Mouse (Mus musculus): ENCODE results near the gene Pmpcb. TPM values are rescaled to one million over a fixed set of nuclear protein-coding genes. Genes with fewer than 3 reads are reported as not detected.
"Not testable (repeated sequence)": the region's sequence is repeated elsewhere in the genome, so short reads cannot be mapped to it uniquely, and the experiment has no call there.

Pmpcb gene
- polyA plus RNA-seq (2016; fragmentation: Nextera tagmentation; extraction: Ambion mirVana), result 85.9 and 90.0 TPM in 2 replicates

DNA sequence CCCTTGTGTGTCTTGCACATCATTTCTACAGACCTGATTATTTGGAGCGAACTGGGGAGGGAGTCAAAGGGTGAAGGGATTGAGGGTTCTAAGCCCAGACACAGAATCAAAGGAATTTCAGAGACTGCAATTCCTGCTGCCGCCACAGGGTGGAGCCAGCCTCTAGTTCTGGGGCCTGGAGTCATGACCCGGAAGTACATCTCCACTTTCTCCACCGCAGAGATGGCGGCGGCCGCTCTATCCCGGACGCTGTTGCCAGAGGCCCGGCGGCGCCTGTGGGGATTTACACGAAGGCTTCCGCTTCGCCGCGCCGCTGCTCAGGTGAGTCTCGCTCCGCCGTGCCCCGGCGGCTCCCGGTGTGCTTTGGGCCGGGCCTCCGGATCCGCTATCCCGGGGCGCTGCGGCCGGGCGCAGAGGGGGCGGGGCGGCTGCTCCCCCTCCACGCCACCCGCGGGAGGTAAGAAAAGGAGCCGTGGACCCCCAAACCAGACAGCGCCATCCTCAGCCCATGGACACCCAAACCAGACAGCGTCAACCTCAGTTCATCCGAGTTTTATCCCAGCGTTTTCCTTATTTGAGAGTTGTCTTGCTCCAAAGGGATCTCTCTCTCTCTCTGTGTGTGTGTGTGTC is at the start of gene Pmpcb:
TSS of gene Pmpcb (plus strand) at position 186 of the 630 bp plus-strand sequence.
- H3K9me3 ChIP-seq (replicated peaks), result no peaks in the 10 kb centered on the region
- H3K9ac ChIP-seq, result peak within 1 kb of the TSS; percentile 87
- peak within 1 kb of the TSS; percentile 76 for H3K4me3 ChIP-seq
- peak; percentile 59 for ATAC-seq (ENCODE audit: low FRiP score)
- no peaks in the 10 kb centered on the region for H3K27me3 ChIP-seq
- peak within 1 kb of the TSS; percentile 90 for H3K4me2 ChIP-seq (replicated peaks)
- under 1% methylated on average over 42 of the region's 42 CpGs for WGBS
- H3K36me3 ChIP-seq, result peaks cover 29% of the 10 kb centered on the region
- peaks cover 31% of the 10 kb centered on the region for H3K4me1 ChIP-seq
- H3K27ac ChIP-seq, result peak within 1 kb of the TSS; percentile 83

DNA sequence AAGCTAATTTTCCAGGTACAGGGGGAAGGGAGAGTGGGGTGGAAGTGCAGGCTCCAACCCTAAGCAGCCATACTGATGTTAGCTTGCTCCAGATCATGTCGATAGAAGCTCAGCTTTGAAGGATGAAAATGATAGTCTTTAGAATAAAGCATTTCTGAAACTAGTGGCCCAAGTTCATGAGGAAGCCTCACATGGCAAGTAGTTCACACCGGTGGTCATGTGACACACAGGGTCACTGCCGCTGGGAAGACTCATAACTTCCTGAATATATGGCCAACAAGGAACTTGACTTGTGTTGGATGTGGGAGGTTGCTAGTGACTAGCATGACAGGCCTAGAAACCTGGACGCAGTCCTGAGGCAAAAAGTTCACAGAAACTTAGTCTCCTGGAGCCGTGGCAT is 44.7 kb upstream of the Pmpcb start:
- Histone ChIP-seq H3K27ac (no peak overlapping the region), H3K9me3 (replicated peaks) (no peaks in the 10 kb centered on the region), H3K4me1 (no peaks in the 10 kb centered on the region), H3K9ac (no peak overlapping the region), H3K4me2 (replicated peaks) (no peak overlapping the region), H3K27me3 (no peaks in the 10 kb centered on the region), H3K4me3 (no peak overlapping the region), H3K36me3 (no peaks in the 10 kb centered on the region)
- 97% methylated on average over 5 of the region's 5 CpGs for WGBS
- no peak for ATAC-seq (ENCODE audit: low FRiP score)

DNA sequence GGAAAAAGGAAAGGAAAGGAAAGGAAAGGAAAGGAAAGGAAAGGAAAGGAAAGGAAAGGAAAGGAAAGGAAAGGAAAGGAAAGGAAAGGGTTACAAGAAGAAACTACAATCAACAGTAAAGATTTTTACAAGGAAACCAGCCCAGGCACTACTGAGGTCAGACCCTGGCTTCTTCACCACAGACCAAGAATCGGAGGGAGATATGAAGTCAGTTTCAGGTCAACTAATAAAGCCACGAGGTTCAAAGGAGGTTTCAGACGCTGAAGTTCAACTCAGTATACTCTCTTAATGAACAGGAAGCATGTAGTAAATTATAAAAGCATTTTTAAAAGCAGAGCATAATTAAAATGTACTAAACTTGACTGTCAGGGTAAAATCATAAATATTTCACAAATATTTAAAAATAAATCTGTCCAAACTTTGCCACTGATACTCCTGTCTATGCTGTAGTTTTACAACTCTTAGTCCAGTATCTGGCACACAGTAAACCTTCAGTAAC is 43.5 kb upstream of the Pmpcb start:
- H3K27ac ChIP-seq, result no peak overlapping the region
- H3K27me3 ChIP-seq, result no peaks in the 10 kb centered on the region
- H3K9ac ChIP-seq, result no peak overlapping the region
- H3K4me3 ChIP-seq, result no peak overlapping the region
- WGBS, result 77% methylated on average over 3 of the region's 3 CpGs
- no peak for ATAC-seq (ENCODE audit: low FRiP score)
- no peak overlapping the region for H3K4me2 ChIP-seq (replicated peaks)
- H3K36me3 ChIP-seq, result no peaks in the 10 kb centered on the region
- no peaks in the 10 kb centered on the region for H3K4me1 ChIP-seq
- H3K9me3 ChIP-seq (replicated peaks), result no peaks in the 10 kb centered on the region

DNA sequence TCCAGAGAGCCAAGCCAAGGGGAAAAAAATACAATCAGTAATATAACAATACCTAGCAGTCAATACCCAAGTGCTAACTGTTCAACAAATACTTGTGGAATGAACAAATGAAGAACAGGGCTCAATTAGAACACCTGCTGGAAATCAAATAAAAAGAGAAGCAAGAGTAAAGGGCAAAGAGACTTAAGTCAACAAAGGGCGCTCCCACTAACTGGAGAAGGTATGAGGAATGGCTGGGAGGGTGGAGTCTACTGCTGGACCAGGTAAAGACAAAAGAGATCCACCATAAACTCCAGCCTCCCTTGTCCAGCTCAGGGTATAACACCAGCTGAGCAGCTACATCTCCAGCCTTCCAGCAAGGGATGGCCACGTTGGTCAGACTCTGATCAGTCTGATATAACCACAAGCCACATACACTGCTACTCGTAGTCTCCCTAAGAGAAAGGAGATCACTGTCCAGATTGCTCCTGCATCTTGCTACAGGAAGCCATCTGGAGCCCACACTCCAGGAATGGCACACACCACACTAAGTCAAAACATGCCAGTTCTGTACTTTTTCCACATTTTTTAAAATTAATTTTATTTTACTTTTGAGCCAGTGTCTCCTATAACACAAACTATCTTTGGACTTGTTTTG is 42.0 kb upstream of the Pmpcb start:
- Histone ChIP-seq H3K4me1 (no peaks in the 10 kb centered on the region; the same call in 1 of the 2 replicates), H3K9ac (no peak overlapping the region), H3K27me3 (no peaks in the 10 kb centered on the region), H3K27ac (no peak overlapping the region), H3K4me3 (no peak overlapping the region), H3K9me3 (replicated peaks) (no peaks in the 10 kb centered on the region), H3K4me2 (replicated peaks) (no peak overlapping the region), H3K36me3 (no peaks in the 10 kb centered on the region)
- 96% methylated on average over 3 of the region's 3 CpGs for WGBS
- ATAC-seq (ENCODE audit: low FRiP score), result no peak

DNA sequence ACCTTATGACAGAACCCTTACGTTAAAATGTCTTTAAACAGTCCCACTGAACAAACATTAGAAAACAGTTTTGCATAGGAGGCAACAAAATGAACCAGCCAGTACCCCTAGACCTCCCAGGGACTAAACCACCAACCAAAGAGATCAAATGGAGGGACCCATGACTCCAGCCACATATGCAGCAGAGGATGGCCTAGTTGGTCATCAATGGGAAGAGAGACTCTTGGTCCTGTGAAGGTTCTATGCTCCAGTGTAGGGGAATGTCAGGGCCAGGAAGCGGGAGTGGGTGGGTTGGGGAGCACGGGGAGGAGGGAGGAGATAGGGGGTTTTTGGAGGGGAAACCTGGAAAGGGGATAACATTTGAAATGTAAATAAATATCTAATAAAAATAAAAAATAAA is 37.4 kb upstream of the Pmpcb start:
- not testable (repeated sequence) for H3K27me3 ChIP-seq; H3K9me3 ChIP-seq (replicated peaks); H3K4me3 ChIP-seq; H3K36me3 ChIP-seq; H3K9ac ChIP-seq; H3K4me1 ChIP-seq; ATAC-seq (ENCODE audit: low FRiP score); H3K27ac ChIP-seq
- WGBS, result 87% methylated on average over 3 of the region's 3 CpGs
- H3K4me2 ChIP-seq (replicated peaks), result peak overlapping the region; percentile 15; the same call in 1 of the 2 replicates

DNA sequence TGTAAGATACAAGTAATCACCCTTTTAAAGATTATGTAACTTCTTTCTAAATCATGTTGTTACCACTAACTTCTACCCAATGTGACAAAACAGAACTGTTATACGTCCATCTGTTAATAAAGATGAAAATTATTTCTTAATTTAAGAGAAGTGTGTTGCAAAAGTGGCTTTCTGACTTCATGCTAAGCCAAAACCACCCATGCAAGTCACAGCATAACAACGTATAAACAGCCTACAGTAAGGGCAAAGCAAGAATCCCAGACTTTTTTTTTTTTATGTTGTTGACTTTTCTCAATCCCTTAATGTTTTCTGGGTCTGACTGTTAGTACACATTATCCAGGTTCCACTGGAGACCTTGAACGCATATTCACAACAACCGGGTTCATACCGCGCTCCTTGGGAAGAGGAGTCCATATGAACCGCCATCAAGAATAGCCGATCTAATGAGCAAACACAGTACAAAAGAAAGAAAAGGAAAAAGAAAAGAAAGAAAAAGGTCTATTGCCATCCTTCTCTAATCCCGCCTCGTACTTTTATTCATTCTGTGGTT is 36.6 kb upstream of the Pmpcb start:
- no peak for ATAC-seq (ENCODE audit: low FRiP score)
- Histone ChIP-seq H3K27ac (no peak overlapping the region), H3K4me3 (peak overlapping the region; percentile 64), H3K36me3 (no peaks in the 10 kb centered on the region), H3K9ac (peak overlapping the region; percentile 71; the same call in 1 of the 2 replicates), H3K27me3 (no peaks in the 10 kb centered on the region), H3K4me1 (no peaks in the 10 kb centered on the region; the same call in 1 of the 2 replicates), H3K4me2 (replicated peaks) (peak overlapping the region; percentile 67), H3K9me3 (replicated peaks) (no peaks in the 10 kb centered on the region)
- WGBS, result 18% methylated on average over 10 of the region's 10 CpGs

DNA sequence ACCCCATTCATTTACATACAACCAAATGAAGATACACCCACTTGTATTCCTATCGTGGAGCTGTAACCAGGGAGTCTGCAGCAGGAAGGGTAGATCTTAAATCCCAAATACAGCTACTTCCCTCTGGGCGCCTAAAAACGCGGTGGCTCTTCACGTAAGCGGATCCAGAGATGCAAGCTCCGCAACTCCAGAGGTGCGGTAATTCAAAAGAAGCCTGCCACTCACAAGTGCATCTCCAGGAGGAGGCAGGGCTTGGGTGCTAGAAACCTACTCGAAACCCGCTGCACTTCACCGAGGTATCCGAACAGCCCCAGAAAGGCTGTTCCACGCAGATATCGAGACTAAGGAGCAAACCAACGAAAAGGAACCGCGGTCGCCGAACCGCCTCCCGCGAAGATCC is 36.0 kb upstream of the Pmpcb start:
- H3K9ac ChIP-seq, result peak overlapping the region; percentile 71
- peak overlapping the region; percentile 96 for H3K27ac ChIP-seq
- WGBS, result under 1% methylated on average over 22 of the region's 22 CpGs
- no peaks in the 10 kb centered on the region for H3K36me3 ChIP-seq
- no peaks in the 10 kb centered on the region for H3K27me3 ChIP-seq
- H3K4me1 ChIP-seq, result no peaks in the 10 kb centered on the region; the same call in 1 of the 2 replicates
- H3K9me3 ChIP-seq (replicated peaks), result no peaks in the 10 kb centered on the region
- peak overlapping the region; percentile 67 for H3K4me2 ChIP-seq (replicated peaks)
- peak overlapping the region; percentile 64 for H3K4me3 ChIP-seq
- ATAC-seq (ENCODE audit: low FRiP score), result peak; percentile 68

DNA sequence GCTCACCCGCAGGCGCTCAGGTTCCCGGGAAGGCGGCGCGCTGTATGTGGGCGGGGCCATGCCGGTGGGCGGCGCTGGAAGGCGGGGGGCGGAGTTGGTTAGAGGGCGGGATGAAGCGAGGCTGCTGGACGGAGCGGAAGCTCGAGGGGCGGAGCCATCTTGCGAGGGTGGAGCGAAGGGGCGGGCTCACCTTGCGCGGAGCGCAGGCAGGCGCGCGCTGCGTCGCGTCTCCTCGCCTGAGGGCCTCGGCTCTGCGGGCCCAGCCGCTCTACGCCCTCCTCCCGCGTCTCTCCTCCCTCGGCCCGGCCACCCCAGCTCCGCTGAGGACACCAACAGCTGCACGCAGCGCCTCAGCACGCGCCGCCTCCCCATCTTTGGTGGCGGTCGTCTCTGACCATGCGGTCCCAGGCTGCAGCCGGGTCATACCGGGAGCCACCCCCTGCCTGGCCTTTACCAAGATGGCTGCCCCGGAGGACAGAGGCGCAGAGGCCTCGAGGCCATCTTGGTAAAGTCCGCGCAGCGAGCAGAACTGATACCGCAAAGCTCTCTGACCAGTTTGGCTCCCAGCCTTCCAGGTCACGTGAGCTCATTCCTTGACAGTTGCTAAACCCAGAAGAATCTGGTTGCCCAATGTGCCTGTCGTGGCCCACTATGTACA is 35.5 kb upstream of the Pmpcb start, which contains the start of gene Napepld:
TSS of gene Napepld (minus strand) at position 46 of the 658 bp plus-strand sequence.
- peak within 1 kb of the TSS; percentile 64 for H3K4me3 ChIP-seq
- ATAC-seq (ENCODE audit: low FRiP score), result peak; percentile 99
- peak within 1 kb of the TSS; percentile 96 for H3K27ac ChIP-seq
- no peaks in the 10 kb centered on the region; the same call in 1 of the 2 replicates for H3K4me1 ChIP-seq
- H3K27me3 ChIP-seq, result no peaks in the 10 kb centered on the region
- no peaks in the 10 kb centered on the region for H3K9me3 ChIP-seq (replicated peaks)
- H3K9ac ChIP-seq, result peak within 1 kb of the TSS; percentile 71
- no peaks in the 10 kb centered on the region for H3K36me3 ChIP-seq
- WGBS, result under 1% methylated on average over 56 of the region's 59 CpGs
- peak within 1 kb of the TSS; percentile 67 for H3K4me2 ChIP-seq (replicated peaks)

DNA sequence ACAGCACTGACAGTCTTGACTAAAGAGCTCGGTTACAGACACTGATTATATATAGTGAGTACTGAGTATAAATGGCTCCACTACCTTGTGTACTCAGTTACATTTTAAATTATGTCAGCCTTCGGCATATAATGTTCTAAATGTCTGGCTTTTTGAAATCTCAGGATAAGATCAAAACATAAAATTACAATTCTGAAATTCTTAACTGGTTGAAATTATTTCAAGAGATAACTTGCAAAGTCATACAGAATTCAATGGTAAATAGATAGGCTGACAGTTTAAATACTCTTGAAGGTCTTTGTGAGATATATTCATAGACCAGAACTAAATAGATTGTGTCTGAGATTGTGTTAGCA is 35.0 kb upstream of the Pmpcb start:
- no peaks in the 10 kb centered on the region for H3K36me3 ChIP-seq
- H3K27me3 ChIP-seq, result no peaks in the 10 kb centered on the region
- H3K4me3 ChIP-seq, result peak overlapping the region; percentile 64
- H3K27ac ChIP-seq, result peak overlapping the region; percentile 96
- no peaks in the 10 kb centered on the region for H3K9me3 ChIP-seq (replicated peaks)
- 60% methylated on average over 2 of the region's 2 CpGs for WGBS
- peak overlapping the region; percentile 71 for H3K9ac ChIP-seq
- peak overlapping the region; percentile 67 for H3K4me2 ChIP-seq (replicated peaks)
- no peak for ATAC-seq (ENCODE audit: low FRiP score)
- H3K4me1 ChIP-seq, result no peaks in the 10 kb centered on the region; the same call in 1 of the 2 replicates

DNA sequence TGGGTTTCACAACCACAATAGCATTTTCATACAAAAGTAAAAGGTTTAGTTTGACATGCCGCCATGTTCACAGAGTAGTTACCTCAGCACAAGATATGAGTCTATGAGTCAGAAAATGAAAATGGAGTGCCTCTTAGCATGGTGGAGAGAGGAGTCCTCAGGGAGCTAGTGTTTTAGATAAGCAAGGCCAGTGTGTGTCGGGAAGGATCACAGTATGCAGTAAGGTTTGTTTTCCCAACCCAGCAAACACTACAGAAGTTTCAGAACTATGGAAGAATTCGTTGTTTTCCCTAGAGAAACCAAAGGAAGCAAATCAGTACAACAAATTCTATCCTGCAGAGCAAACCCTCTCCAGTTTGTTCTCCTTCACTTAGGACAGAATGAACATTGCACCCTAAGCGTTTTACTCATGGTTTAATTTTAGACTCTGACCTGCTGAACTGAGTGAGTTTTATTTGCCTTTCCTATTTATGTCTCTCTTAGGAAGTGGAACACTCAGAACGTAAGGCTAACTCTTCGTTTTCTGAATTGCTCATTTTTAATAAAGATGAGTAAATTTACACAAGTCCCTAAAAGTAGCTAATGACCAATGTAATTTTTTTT is 34.0 kb upstream of the Pmpcb start:
- Histone ChIP-seq H3K4me2 (replicated peaks) (no peak overlapping the region), H3K27me3 (no peaks in the 10 kb centered on the region), H3K27ac (no peak overlapping the region), H3K9ac (no peak overlapping the region), H3K36me3 (no peaks in the 10 kb centered on the region), H3K9me3 (replicated peaks) (no peaks in the 10 kb centered on the region), H3K4me3 (no peak overlapping the region), H3K4me1 (no peaks in the 10 kb centered on the region; the same call in 1 of the 2 replicates)
- ATAC-seq (ENCODE audit: low FRiP score), result no peak
- 83% methylated on average over 6 of the region's 6 CpGs for WGBS

DNA sequence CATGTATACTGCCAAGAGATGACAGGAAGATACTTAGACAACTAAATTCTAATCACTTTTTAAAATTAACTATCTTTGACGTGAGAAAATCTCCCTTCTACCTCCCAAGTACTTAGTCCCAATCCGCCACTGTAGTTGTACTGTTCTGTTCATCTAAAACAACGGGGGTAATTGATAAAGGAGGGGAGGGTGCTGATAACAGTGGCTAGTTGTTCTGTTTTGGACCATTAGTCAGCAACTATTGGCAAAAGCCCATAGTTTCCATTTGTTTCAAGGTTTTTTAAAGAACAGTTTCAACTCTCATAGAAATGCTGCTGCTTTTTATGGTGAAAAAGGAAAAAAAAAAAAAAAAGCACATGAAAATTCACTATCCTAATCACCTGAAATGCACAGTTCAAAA is 33.2 kb upstream of the Pmpcb start:
- Histone ChIP-seq H3K36me3 (no peaks in the 10 kb centered on the region), H3K9ac (no peak overlapping the region), H3K4me1 (no peaks in the 10 kb centered on the region; the same call in 1 of the 2 replicates), H3K9me3 (replicated peaks) (no peaks in the 10 kb centered on the region), H3K4me2 (replicated peaks) (no peak overlapping the region), H3K27me3 (no peaks in the 10 kb centered on the region), H3K27ac (no peak overlapping the region), H3K4me3 (no peak overlapping the region)
- no peak for ATAC-seq (ENCODE audit: low FRiP score)
- 76% methylated on average over 3 of the region's 3 CpGs for WGBS

DNA sequence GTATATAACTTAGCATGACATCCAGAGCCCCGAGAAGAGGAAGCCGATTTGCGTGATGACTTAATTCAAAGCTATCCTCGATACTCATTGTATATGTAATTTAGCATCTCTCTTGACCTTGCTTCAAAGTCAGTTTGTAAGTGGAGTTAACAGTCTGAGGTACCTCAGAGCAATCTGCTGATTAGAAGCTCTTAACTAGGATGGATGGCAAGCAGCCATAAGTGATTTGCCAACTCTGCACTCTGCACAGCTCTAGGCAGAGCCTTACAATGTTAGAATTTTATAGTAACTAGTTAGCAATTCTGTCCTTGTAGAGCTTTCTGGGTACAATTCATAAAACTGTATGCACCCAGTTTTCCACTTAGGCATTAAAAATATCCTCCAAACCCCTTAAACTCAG is 30.4 kb upstream of the Pmpcb start:
- no peak for ATAC-seq (ENCODE audit: low FRiP score)
- Histone ChIP-seq H3K4me1 (no peaks in the 10 kb centered on the region), H3K27ac (no peak overlapping the region), H3K4me2 (replicated peaks) (no peak overlapping the region), H3K27me3 (no peaks in the 10 kb centered on the region), H3K4me3 (no peak overlapping the region), H3K36me3 (no peaks in the 10 kb centered on the region), H3K9me3 (replicated peaks) (no peaks in the 10 kb centered on the region), H3K9ac (no peak overlapping the region)
- WGBS, result 93% methylated on average over 4 of the region's 4 CpGs
